Comparison of ENCODE assay signal across 11 mouse cellular contexts in the genomic region with DNA sequence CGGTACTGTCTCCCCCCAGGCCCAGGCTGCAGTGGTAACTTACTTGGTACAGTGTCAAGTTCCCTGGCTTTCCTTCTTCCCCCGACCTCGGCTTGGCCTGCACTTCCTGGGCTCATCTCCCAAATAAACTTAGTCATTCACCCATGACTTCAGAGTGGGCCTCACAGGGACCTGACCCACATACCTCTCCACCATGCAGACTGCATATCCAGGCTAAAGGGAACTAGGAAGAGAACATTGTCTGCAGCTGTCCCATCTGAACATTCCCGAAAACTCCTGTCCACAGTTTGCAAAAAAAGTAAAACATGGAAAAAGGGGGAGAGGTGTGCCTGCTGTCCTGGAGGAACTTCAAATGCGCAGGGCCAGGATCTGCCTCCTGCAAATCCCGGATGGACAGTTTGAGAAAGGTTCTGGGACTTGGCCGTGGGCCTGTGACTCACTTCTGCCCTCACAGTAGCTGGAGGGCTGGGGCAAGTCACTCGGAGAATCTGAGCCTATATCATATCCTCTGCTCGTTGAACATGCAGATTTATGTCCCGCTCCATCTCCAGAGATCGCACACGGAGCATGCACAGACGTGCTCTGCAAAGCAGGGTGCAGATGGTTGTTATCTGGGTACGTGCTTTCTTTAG.
DNase-seq lines count a peak whose midpoint lies in the region; ATAC-seq and TF ChIP-seq lines count a peak whose summit lies in the region.
"Had no signal": no experiment of that assay in that cellular context is flagged by ENCODE, and none has a peak within 500 bp of the region (broad histone marks: within the 10 kb centered on the region; RNA-seq: fewer than 3 reads in every experiment).

No protein-coding gene starts in this region.

- intact Hi-C loops in gastrocnemius, adult 2 months (cut with DNase I), result no loop called here
- intact Hi-C loops in gastrocnemius, postnatal 36 days (cut with DNase I), result no loop called here
- intact Hi-C loops in heart, postnatal 10 days (cut with DNase I), result no loop called here

- no peaks in the 10 kb centered on the region for H3K4me1 ChIP-seq in midbrain, embryonic 11.5 days (ENCODE audit: control insufficient read depth, insufficient read depth, low read length)

- no peak overlapping the region for H3K9ac ChIP-seq in midbrain, embryonic 11.5 days (ENCODE audit: low read length)
- H3K9ac ChIP-seq: liver, embryonic 14.5 days had no signal

- no peaks in the 10 kb centered on the region for H3K9me3 ChIP-seq in midbrain, embryonic 11.5 days (ENCODE audit: control insufficient read depth, low read length)

- no peak for TF ChIP-seq CTCF in gastrocnemius, adult 2 months (IDR thresholded peaks at IDR 0.05)

- 77% methylated on average over 14 of the region's 14 CpGs for WGBS in midbrain, embryonic 11.5 days

- H3K4me2 ChIP-seq in midbrain, embryonic 11.5 days, result no peak overlapping the region

- no peaks in the 10 kb centered on the region for H3K27me3 ChIP-seq in midbrain, embryonic 11.5 days (ENCODE audit: control insufficient read depth, insufficient read depth, low read length)

- no peak for ATAC-seq in midbrain, embryonic 11.5 days (ENCODE audit: low FRiP score)
- ATAC-seq: inflammation-experienced regulatory T-cells, adult 6 months had no signal

- no peaks in the 10 kb centered on the region for H3K36me3 ChIP-seq in midbrain, embryonic 11.5 days (ENCODE audit: control insufficient read depth, insufficient read depth, low read length)

- H3K4me3 ChIP-seq in gastrocnemius, adult 2 months, result no peak overlapping the region
- no peak overlapping the region for H3K4me3 ChIP-seq in midbrain, embryonic 11.5 days (ENCODE audit: low read depth, low read length)

- peak overlapping the region; percentile 32; the same call in 1 of the 2 replicates for H3K27ac ChIP-seq in gastrocnemius, adult 2 months
- H3K27ac ChIP-seq in midbrain, embryonic 11.5 days (ENCODE audit: low read depth, low read length), result no peak overlapping the region
- H3K27ac ChIP-seq: liver, embryonic 14.5 days had no signal

- peak; percentile 59 for DNase-seq in gastrocnemius, adult 2 months
- DNase-seq in gastrocnemius, postnatal 36 days, result no peak
- peak; percentile 27 for DNase-seq in urinary bladder, postnatal 14 days (ENCODE audit: low spot score)
- no peak for DNase-seq in urinary bladder, postnatal 36 days (ENCODE audit: low spot score in 2 of 2)
- DNase-seq in heart, postnatal 10 days, result peak; percentile 20 to 37
- DNase-seq in skeletal muscle tissue, adult 2 months (ENCODE audit: low read depth, low spot score), result peak; percentile 65
- no peak for DNase-seq in midbrain, embryonic 11.5 days (ENCODE audit: low spot score, missing footprints)
- no peak for DNase-seq in cerebellum, adult 8-10 months
- DNase-seq: spleen, adult 18-20 months had no signal

Comparison
In these comparisons a context has a peak if more than half of its experiments do, and no peak if none do; other contexts are left out.
1. DNase-seq: peak in gastrocnemius, adult 2 months (single experiment), urinary bladder, postnatal 14 days (single experiment), heart, postnatal 10 days (2 of 2) and skeletal muscle tissue, adult 2 months (single experiment); none in gastrocnemius, postnatal 36 days (0 of 2), urinary bladder, postnatal 36 days (0 of 2), midbrain, embryonic 11.5 days (single experiment) and cerebellum, adult 8-10 months (single experiment).